Mouse (Mus musculus) kidney, embryonic 15.5 days (tissue): ENCODE data around the gene Kncn. TPM values are rescaled to one million over a fixed set of nuclear protein-coding genes. Genes with fewer than 3 reads are reported as not detected.

ENCODE experiments used
- ATAC-seq: fragments of 200-750 bp; cut with Nextera tagmentation; replicated peaks from 2 replicates; pipeline ENCODE4 v1.8.0; 2017; ENCODE audit warnings: moderate TSS enrichment; ENCODE audit not compliant: low FRiP score
- H3K27ac ChIP-seq: fragments of 300-500 bp; sonication (generic); 2 replicates; pipeline ENCODE4 v1.5.1; 2015; ENCODE audit warnings: mild to moderate bottlenecking, inconsistent platforms
- H3K27me3 ChIP-seq: fragments of 300-500 bp; sonication (generic); 2 replicates; pipeline ENCODE4 v1.6.1; 2015; ENCODE audit warnings: inconsistent platforms
- H3K36me3 ChIP-seq: fragments of 300-500 bp; sonication (generic); 2 replicates; pipeline ENCODE4 v1.6.1; 2015; ENCODE audit warnings: inconsistent platforms
- H3K4me1 ChIP-seq: fragments of 300-500 bp; sonication (generic); 2 replicates; pipeline ENCODE4 v1.6.1; 2015; ENCODE audit warnings: inconsistent platforms
- H3K4me2 ChIP-seq: fragments of 300-500 bp; sonication (generic); 2 replicates; pipeline ENCODE4 v1.6.1; 2015; ENCODE audit warnings: moderate library complexity, mild to moderate bottlenecking, inconsistent platforms
- H3K4me3 ChIP-seq: fragments of 300-500 bp; sonication (generic); replicated peaks from 2 replicates; pipeline ENCODE4 v1.5.1; 2015; ENCODE audit warnings: mild to moderate bottlenecking, inconsistent platforms
- H3K9ac ChIP-seq: fragments of 300-500 bp; sonication (generic); 2 replicates; pipeline ENCODE4 v1.6.1; 2015; ENCODE audit warnings: mild to moderate bottlenecking, inconsistent platforms
- H3K9me3 ChIP-seq: fragments of 300-500 bp; sonication (generic); replicated peaks from 2 replicates; pipeline ENCODE4 v1.6.1; 2016; ENCODE audit warnings: inconsistent platforms
- WGBS: fragments of 180-500 bp; shearing (Covaris S2); methylation state at CpG from one replicate; pipeline ENCODE4 v1.1.7; 2015; ENCODE audit warnings: mixed read lengths; 5-methylcytosine and 5-hydroxymethylcytosine counted together
- polyA plus RNA-seq: library from polyadenylated mRNA; unstranded; fragments of >200 nt; fragmentation: Nextera tagmentation; extraction: Ambion mirVana; gene quantifications from 2 replicates; pipeline ENCODE4 v1.2.1, GENCODE M21; 2015

Kncn gene
- polyA plus RNA-seq, 1 experiment from 2014 or later, result 0.08 TPM

- Histone ChIP-seq H3K27me3 (no peaks in the 10 kb centered on the region), H3K9ac (no peak overlapping the region), H3K4me2 (no peak overlapping the region), H3K9me3 (no peaks in the 10 kb centered on the region), H3K4me3 (no peak overlapping the region), H3K27ac (no peak overlapping the region), H3K36me3 (peaks cover 34% of the 10 kb centered on the region), H3K4me1 (0 out of 2 replicates have a peak, but pooled peaks cover 3% of the 10 kb centered on the region)
- no peak for ATAC-seq
- 88% methylated on average over 6 of the region's 6 CpGs for WGBS
Observed at GRCm38 (mm10) chr4:115851569-115851968, 32.6 kb upstream of the Kncn start.

DNA sequence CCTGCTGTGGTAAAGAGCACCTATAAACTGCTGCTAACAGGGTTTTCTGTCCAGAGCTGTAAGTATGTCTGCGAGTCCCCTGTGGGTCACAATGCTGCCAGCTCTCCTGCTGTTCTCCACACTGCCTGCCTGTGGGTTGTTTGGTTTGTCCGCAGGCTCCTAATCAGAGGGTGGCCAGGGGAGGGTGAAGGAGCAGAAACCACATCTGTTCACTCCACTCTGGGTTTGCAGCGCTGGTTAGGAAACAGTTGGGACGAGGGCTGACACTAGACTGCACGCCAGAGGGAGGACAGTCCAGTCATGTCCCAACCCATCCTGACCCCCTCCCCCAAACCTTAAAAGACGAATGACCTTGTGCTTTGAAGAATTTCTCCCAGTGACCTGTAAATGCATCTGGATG is 29.1 kb upstream of the Kncn start:
- H3K9ac ChIP-seq, result no peak overlapping the region
- no peak overlapping the region for H3K4me3 ChIP-seq
- H3K4me1 ChIP-seq, result 0 out of 2 replicates have a peak, but pooled peaks cover 3% of the 10 kb centered on the region
- H3K9me3 ChIP-seq, result no peaks in the 10 kb centered on the region
- H3K27ac ChIP-seq, result no peak overlapping the region
- no peak overlapping the region for H3K4me2 ChIP-seq
- no peak for ATAC-seq
- no peaks in the 10 kb centered on the region for H3K27me3 ChIP-seq
- 45% methylated on average over 6 of the region's 6 CpGs for WGBS
- H3K36me3 ChIP-seq, result peaks cover 44% of the 10 kb centered on the region

DNA sequence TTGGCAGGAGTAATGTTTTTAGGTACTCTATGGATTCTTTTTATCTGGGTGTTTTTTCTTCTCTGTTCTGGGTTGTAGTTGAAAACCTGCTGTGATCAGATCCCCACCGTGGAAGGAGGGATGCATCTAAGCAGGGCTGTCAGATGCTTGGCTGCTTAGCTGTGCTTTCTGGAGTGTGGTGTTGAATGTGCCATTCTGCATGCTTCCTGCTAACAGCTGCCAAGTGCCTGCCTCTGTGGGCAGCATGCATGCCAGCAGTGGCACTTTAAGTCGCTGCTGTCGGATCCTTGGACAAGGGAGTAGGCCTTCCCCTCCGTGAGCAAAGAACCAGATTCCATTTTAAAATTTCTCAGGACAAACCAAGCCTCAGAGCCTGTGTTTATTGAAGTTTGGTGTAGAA is 28.6 kb upstream of the Kncn start:
- H3K9ac ChIP-seq, result no peak overlapping the region
- no peak overlapping the region for H3K4me3 ChIP-seq
- ATAC-seq, result no peak
- H3K4me2 ChIP-seq, result no peak overlapping the region
- 73% methylated on average over 4 of the region's 4 CpGs for WGBS
- no peak overlapping the region for H3K27ac ChIP-seq
- no peaks in the 10 kb centered on the region for H3K27me3 ChIP-seq
- no peaks in the 10 kb centered on the region for H3K9me3 ChIP-seq
- peaks cover 44% of the 10 kb centered on the region for H3K36me3 ChIP-seq
- H3K4me1 ChIP-seq, result 0 out of 2 replicates have a peak, but pooled peaks cover 3% of the 10 kb centered on the region

GRCm38 (mm10) chr4:115856282-115856681 is 27.9 kb upstream of the Kncn start:
- no peak overlapping the region for H3K4me2 ChIP-seq
- no peak; the same call in 1 of the 2 replicates for ATAC-seq
- WGBS, result 82% methylated on average over 4 of the region's 4 CpGs
- no peak overlapping the region for H3K27ac ChIP-seq
- no peak overlapping the region for H3K9ac ChIP-seq
- no peaks in the 10 kb centered on the region for H3K9me3 ChIP-seq
- no peaks in the 10 kb centered on the region for H3K27me3 ChIP-seq
- H3K4me1 ChIP-seq, result 0 out of 2 replicates have a peak, but pooled peaks cover 3% of the 10 kb centered on the region
- H3K4me3 ChIP-seq, result no peak overlapping the region
- H3K36me3 ChIP-seq, result peaks cover 45% of the 10 kb centered on the region

DNA sequence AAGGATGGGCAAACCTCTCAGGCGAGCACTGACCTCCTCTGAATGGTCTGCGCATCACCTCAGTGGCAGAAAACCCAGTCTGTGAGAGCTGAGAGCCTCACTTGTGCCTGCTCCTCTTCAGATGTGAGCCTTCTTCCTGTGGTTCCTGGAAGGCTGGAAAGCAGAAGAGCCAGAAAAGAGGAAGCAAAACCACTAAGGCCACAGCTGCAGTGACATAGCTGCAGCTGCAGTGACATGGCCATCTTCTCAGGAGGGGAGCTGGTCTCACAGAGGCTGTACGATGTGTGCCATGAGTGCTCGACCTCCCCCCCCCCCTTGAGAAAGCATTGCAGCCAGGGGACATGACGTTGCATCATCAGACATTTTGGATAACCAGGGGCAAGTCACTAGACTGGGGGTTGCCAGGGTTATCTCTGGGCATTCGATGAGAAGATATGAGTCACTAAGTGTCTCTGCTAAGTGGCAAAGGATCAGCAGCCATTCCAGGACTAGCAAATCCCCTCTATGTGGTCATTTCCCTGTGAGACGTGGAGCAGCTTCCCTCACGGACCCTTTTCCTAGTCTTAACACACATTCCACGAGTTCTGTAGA is 26.8 kb upstream of the Kncn start:
- Histone ChIP-seq H3K4me2 (no peak overlapping the region), H3K9ac (no peak overlapping the region), H3K9me3 (no peaks in the 10 kb centered on the region), H3K27ac (no peak overlapping the region), H3K4me1 (0 out of 2 replicates have a peak, but pooled peaks cover 3% of the 10 kb centered on the region), H3K36me3 (peaks cover 49% of the 10 kb centered on the region), H3K4me3 (no peak overlapping the region), H3K27me3 (no peaks in the 10 kb centered on the region)
- 86% methylated on average over 9 of the region's 9 CpGs for WGBS
- no peak for ATAC-seq

DNA sequence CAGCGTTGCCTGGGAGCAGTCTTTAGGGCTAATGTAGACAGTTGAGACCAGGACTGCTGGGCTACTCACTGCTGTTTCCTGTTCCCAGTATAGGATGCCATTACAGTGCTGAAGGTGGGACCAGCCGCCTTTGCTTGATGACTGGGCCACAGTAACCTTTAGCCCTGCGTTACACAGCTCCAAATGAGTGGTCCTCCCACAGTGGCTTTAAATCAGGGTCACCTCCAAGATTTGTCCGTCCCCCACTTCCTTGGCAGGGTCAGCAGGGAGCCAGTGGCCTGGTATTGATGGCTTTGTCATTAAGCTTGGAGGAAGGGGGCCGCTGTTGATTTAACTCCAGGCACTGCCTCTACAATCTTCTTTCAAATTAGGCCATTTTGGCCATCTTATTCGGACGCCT is 20.8 kb upstream of the Kncn start:
- 41% methylated on average over 7 of the region's 7 CpGs for WGBS
- Histone ChIP-seq H3K4me3 (no peak overlapping the region), H3K36me3 (peaks cover 50% of the 10 kb centered on the region), H3K27me3 (no peaks in the 10 kb centered on the region), H3K9me3 (no peaks in the 10 kb centered on the region), H3K27ac (no peak overlapping the region), H3K4me1 (peaks cover 7% of the 10 kb centered on the region; the same call in 1 of the 2 replicates), H3K4me2 (no peak overlapping the region), H3K9ac (no peak overlapping the region)
- no peak for ATAC-seq

- no peak overlapping the region for H3K4me3 ChIP-seq
- ATAC-seq, result no peak
- no peaks in the 10 kb centered on the region for H3K9me3 ChIP-seq
- H3K36me3 ChIP-seq, result peaks cover 50% of the 10 kb centered on the region
- no peak overlapping the region for H3K9ac ChIP-seq
- WGBS, result 17% methylated on average over 10 of the region's 10 CpGs
- peaks cover 8% of the 10 kb centered on the region; the same call in 1 of the 2 replicates for H3K4me1 ChIP-seq
- no peak overlapping the region for H3K27ac ChIP-seq
- H3K27me3 ChIP-seq, result no peaks in the 10 kb centered on the region
- no peak overlapping the region for H3K4me2 ChIP-seq
Observed at GRCm38 (mm10) chr4:115863880-115864279, 20.3 kb upstream of the Kncn start.

- H3K4me1 ChIP-seq, result peaks cover 8% of the 10 kb centered on the region
- H3K9ac ChIP-seq, result no peak overlapping the region
- no peak overlapping the region for H3K27ac ChIP-seq
- no peak for ATAC-seq
- 30% methylated on average over 16 of the region's 16 CpGs for WGBS
- no peaks in the 10 kb centered on the region for H3K27me3 ChIP-seq
- no peak overlapping the region for H3K4me2 ChIP-seq
- H3K36me3 ChIP-seq, result peaks cover 43% of the 10 kb centered on the region
- no peaks in the 10 kb centered on the region for H3K9me3 ChIP-seq
- no peak overlapping the region for H3K4me3 ChIP-seq
Observed at GRCm38 (mm10) chr4:115869512-115870210, 14.5 kb upstream of the Kncn start.

- Histone ChIP-seq H3K27me3 (0 out of 2 replicates have a peak, but pooled peaks cover 8% of the 10 kb centered on the region), H3K9ac (no peak overlapping the region), H3K36me3 (peaks cover 41% of the 10 kb centered on the region), H3K4me2 (no peak overlapping the region), H3K4me1 (peaks cover 14% of the 10 kb centered on the region), H3K27ac (no peak overlapping the region), H3K4me3 (no peak overlapping the region), H3K9me3 (no peaks in the 10 kb centered on the region)
- ATAC-seq, result no peak
- WGBS, result 74% methylated on average over 3 of the region's 3 CpGs
Observed at GRCm38 (mm10) chr4:115873231-115873630, 11.0 kb upstream of the Kncn start.

DNA sequence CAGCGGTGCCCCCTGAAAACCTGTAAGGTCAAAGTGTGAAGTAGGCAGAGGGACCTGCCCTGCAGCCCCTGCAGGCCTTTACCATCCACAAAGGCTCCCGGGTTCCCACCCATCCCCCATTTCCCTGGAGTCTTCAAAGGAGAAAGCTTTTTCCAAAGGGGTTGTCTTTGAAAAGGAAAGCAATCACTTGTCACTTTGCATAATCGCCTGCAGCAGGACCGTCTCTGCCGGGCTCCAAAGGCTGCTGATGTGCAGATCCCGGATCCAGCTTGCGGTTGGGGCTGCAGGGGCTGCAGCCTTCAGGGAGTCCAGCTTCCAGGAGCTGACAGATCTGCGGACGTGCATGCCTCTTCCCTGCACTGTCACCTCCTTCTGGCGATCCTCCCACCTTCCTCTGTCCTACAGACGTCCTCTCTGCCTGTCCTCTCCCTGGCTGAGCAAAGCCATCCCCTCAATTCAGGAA is 6.0 kb upstream of the Kncn start:
- 4% methylated on average over 11 of the region's 11 CpGs for WGBS

GRCm38 (mm10) chr4:115878828-115879227 is 5.4 kb upstream of the Kncn start:
- WGBS, result 52% methylated on average over 9 of the region's 9 CpGs
- Histone ChIP-seq H3K36me3 (peaks cover 15% of the 10 kb centered on the region), H3K4me2 (no peak overlapping the region)

More for the DNA sequence above, 6.0 kb upstream of the Kncn start:
- Histone ChIP-seq H3K27ac (no peak overlapping the region), H3K9ac (no peak overlapping the region), H3K9me3 (no peaks in the 10 kb centered on the region), H3K4me2 (peak overlapping the region; percentile 32), H3K27me3 (0 out of 2 replicates have a peak, but pooled peaks cover 15% of the 10 kb centered on the region), H3K4me3 (no peak overlapping the region), H3K36me3 (peaks cover 21% of the 10 kb centered on the region), H3K4me1 (peaks cover 9% of the 10 kb centered on the region)
- no peak for ATAC-seq

GRCm38 (mm10) chr4:115881183-115881582 is 3.0 kb upstream of the Kncn start:
- no peak overlapping the region for H3K4me3 ChIP-seq
- no peaks in the 10 kb centered on the region for H3K9me3 ChIP-seq
- WGBS, result 26% methylated on average over 1 of the region's 1 CpGs
- H3K36me3 ChIP-seq, result no peaks in the 10 kb centered on the region
- 0 out of 2 replicates have a peak, but pooled peaks cover 15% of the 10 kb centered on the region for H3K27me3 ChIP-seq
- no peak overlapping the region for H3K4me2 ChIP-seq
- H3K27ac ChIP-seq, result no peak overlapping the region
- peaks cover 9% of the 10 kb centered on the region for H3K4me1 ChIP-seq
- ATAC-seq, result no peak
- no peak overlapping the region for H3K9ac ChIP-seq

More at GRCm38 (mm10) chr4:115878828-115879227, 5.4 kb upstream of the Kncn start:
- H3K9me3 ChIP-seq, result no peaks in the 10 kb centered on the region
- H3K27me3 ChIP-seq, result 0 out of 2 replicates have a peak, but pooled peaks cover 15% of the 10 kb centered on the region
- no peak overlapping the region for H3K9ac ChIP-seq
- no peak overlapping the region for H3K4me3 ChIP-seq
- ATAC-seq, result no peak
- no peak overlapping the region for H3K27ac ChIP-seq
- peaks cover 9% of the 10 kb centered on the region for H3K4me1 ChIP-seq
